Mouse (Mus musculus) cerebellum, adult 2 months (tissue): ENCODE results near the gene H2-DMb1.

ENCODE experiments used
- CTCF ChIP-seq: fragments of 200-500 bp; IDR thresholded peaks from 2 replicates; pipeline ENCODE4 v1.5.1; 2011; ENCODE audit warnings: low read depth, mild to moderate bottlenecking, control low read depth, low read length, moderate library complexity, borderline replicate concordance; ENCODE audit not compliant: insufficient read depth
- POLR2A ChIP-seq: fragments of 200-500 bp; IDR thresholded peaks from 2 replicates; pipeline ENCODE4 v1.6.1; 2011; ENCODE audit warnings: low read length, control low read depth, borderline replicate concordance; ENCODE audit not compliant: insufficient read depth

DNA sequence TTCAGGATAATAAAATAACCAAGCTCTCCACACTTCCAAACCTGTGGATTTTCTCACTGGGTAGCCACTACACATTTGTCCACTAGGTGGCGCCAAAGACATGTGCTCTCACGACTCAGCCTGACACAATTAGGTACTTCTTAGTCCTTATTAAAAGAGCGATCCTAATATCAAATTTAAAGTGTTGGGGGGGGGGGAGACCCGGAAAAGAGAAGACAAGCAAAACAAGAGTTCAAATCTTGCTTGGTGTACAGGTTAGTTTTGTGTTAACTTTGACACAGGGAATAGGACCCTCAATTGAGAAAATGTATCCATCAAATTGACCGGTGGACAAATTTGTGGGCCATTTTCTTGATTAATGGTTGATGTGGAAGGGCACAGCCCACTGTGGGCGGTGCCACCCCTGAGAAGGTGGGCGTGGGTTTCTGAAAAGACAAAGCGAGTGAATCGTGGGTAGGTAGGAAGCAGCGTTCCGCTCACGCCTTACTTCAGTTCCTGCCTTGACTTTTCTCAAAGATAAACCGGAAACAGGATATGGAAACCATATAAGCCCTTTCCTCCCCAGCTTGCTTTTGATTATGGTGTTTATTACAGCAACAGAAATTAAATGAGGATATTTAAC, 18.1 kb downstream of the H2-DMb1 start:
- peak; percentile 84 for TF ChIP-seq CTCF
- no peak for TF ChIP-seq POLR2A
